Mouse (Mus musculus) C2C12 (cell line): ENCODE results near the gene Psip1. TPM values are rescaled to one million over a fixed set of nuclear protein-coding genes. Genes with fewer than 3 reads are reported as not detected.
"Not testable (repeated sequence)": the region's sequence is repeated elsewhere in the genome, so short reads cannot be mapped to it uniquely, and the experiment has no call there.

ENCODE experiments used
- H3K27me3 ChIP-seq: one replicate; pipeline ENCODE4 v1.6.1; 2011; ENCODE audit not compliant: control insufficient read depth, insufficient read depth, insufficient read length
- H3K36me3 ChIP-seq: one replicate; pipeline ENCODE4 v1.6.1; 2011; ENCODE audit not compliant: control insufficient read depth, insufficient read depth
- H3K4me3 ChIP-seq: one replicate; pipeline ENCODE4 v1.5.1; 2011; ENCODE audit warnings: mild to moderate bottlenecking, control low read depth; ENCODE audit not compliant: poor library complexity, insufficient read depth, severe bottlenecking
- H3K79me2 ChIP-seq: one replicate; pipeline ENCODE4 v1.6.1; 2011; ENCODE audit not compliant: control insufficient read depth, insufficient read depth
- H3K79me3 ChIP-seq: one replicate; pipeline ENCODE4 v1.6.1; 2011; ENCODE audit warnings: low read depth, control low read depth
- H3ac ChIP-seq: one replicate; pipeline ENCODE3; 2011; ENCODE audit warnings: low read depth; ENCODE audit not compliant: control insufficient read depth, insufficient read length
- CEBPB ChIP-seq: IDR thresholded peaks from one replicate; pipeline ENCODE4 v1.6.1; 2011; ENCODE audit warnings: low read depth, mild to moderate bottlenecking, control low read depth, moderate library complexity
- CTCF ChIP-seq: IDR thresholded peaks from one replicate; pipeline ENCODE4 v1.5.1; 2011; ENCODE audit not compliant: control insufficient read depth, insufficient read depth, insufficient read length
- FOSL1 ChIP-seq: IDR thresholded peaks from one replicate; pipeline ENCODE4 v1.8.0; 2011; ENCODE audit warnings: mild to moderate bottlenecking, low read length; ENCODE audit not compliant: poor library complexity, insufficient read depth, severe bottlenecking
- MAX ChIP-seq: IDR thresholded peaks from one replicate; pipeline ENCODE4 v1.6.1; 2011; ENCODE audit warnings: mild to moderate bottlenecking, control low read depth
- MYOD1 ChIP-seq: IDR thresholded peaks from one replicate; pipeline ENCODE4 v1.6.1; 2011; ENCODE audit warnings: low read depth; ENCODE audit not compliant: control insufficient read depth, insufficient read length
- MYOG ChIP-seq: IDR thresholded peaks from one replicate; pipeline ENCODE4 v1.6.1; 2011; ENCODE audit not compliant: control insufficient read depth, insufficient read length; ENCODE audit errors: extremely low read depth
- USF1 ChIP-seq: IDR thresholded peaks from one replicate; pipeline ENCODE4 v1.6.1; 2011; ENCODE audit warnings: low read depth, mild to moderate bottlenecking, control low read depth, moderate library complexity
- polyA plus RNA-seq: library from polyadenylated mRNA; unstranded; fragments of >200 nt; fragmentation: generic; extraction: Trizol; gene quantifications from one replicate; pipeline ENCODE4 v1.2.1, GENCODE M21; 2012; ENCODE audit warnings: missing spikeins

Psip1 gene
- polyA plus RNA-seq, 1 experiment: 34.0 TPM

DNA sequence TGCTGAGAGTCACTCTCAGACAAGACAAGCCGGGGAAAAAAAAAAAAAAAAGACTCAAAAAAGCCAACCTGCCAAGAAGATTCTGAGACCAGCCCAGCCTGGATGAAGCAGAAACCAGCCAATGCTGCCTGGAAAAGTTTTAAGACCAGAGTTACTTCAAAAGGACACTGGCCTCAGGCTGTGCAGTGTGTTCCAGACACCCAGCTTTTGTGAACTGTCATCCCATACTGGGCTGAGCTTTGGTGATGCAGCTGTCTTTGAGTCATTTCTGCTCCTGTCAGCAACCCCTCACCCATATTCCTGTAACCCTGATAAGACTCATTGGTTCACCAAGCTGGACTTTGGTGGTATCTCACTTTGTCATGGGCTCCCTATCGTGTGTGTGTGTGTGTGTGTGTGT is 26.4 kb upstream of the Psip1 start:
- Histone ChIP-seq H3K79me2 (no peaks in the 10 kb centered on the region), H3K27me3 (no peaks in the 10 kb centered on the region), H3ac (no peak overlapping the region), H3K4me3 (no peak overlapping the region), H3K36me3 (no peaks in the 10 kb centered on the region), H3K79me3 (no peaks in the 10 kb centered on the region)
- TF ChIP-seq CTCF (no peak), CEBPB (no peak), FOSL1 (no peak), MYOD1 (peak; percentile 36), USF1 (no peak), MAX (no peak)

DNA sequence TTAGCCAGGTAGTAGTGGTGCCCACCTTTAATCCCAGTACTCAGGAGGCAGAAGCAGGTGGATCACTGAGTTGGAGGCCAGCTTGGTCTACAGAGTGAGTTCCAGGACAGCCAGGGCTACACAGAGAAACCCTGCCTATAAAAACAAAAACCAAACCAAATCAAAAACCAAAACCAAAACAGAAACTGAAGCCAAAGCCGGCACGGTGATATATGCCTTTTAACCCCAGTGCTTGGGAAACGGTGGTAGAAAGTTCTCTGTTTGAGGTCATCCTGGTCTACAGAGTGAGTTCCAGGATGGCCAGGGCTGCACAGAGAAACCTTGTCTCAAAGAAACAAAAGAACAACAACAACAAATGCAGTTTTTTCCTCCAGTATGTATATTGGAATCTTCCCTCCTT is 26.0 kb upstream of the Psip1 start:
- no peak overlapping the region for H3ac ChIP-seq
- no peaks in the 10 kb centered on the region for H3K79me3 ChIP-seq
- no peak overlapping the region for H3K4me3 ChIP-seq
- no peaks in the 10 kb centered on the region for H3K27me3 ChIP-seq
- no peaks in the 10 kb centered on the region for H3K36me3 ChIP-seq
- no peaks in the 10 kb centered on the region for H3K79me2 ChIP-seq
- TF ChIP-seq MYOG: no peak
- TF ChIP-seq CEBPB: no peak
- no peak for TF ChIP-seq MAX
- TF ChIP-seq MYOD1: no peak
- no peak for TF ChIP-seq USF1
- TF ChIP-seq CTCF: no peak
- TF ChIP-seq FOSL1: no peak

DNA sequence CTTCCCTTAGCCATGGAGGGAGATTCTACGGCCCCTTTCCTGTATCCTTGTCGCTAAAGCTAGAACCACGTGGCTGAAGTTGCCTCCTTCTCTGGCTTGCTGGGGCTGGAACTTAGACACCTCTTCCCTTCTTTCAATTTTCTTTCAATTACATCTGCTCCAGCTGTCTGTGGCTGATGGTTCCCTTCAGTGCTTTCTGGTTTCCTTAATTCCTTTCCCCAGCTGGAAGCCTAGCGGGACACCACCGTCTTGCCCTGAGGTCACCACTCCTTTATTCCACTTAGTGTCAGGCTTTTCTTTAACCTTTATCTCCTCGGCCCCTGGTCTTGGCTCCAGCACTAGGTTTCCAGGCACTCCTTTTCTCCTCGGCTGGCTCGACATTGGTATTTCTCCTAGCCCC is 24.8 kb upstream of the Psip1 start:
- H3K79me3 ChIP-seq: no peaks in the 10 kb centered on the region
- H3K27me3 ChIP-seq: no peaks in the 10 kb centered on the region
- no peak for TF ChIP-seq CEBPB
- TF ChIP-seq MYOD1: no peak
- TF ChIP-seq CTCF: no peak
- no peak for TF ChIP-seq FOSL1
- no peaks in the 10 kb centered on the region for H3K79me2 ChIP-seq
- H3K36me3 ChIP-seq: no peaks in the 10 kb centered on the region
- no peak overlapping the region for H3ac ChIP-seq
- no peak overlapping the region for H3K4me3 ChIP-seq

DNA sequence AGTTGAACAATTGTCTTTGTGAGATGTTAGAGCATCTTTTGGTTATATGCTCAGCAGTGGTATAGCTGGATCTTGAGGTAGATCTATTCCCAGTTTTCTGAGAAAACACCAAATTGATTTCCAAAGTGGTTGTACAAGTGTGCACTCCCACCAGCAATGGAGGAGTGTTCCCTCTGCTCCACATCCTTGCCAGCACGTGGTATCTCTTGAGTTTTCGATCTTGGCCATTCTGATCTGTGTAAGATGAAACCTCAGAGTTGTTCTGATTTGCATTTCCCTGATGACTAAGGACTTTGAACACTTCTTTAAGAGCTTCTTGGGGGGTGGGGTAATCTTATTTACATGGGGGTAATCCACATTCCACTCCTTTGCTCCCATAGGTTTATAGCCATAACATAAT is 23.3 kb upstream of the Psip1 start:
- Histone ChIP-seq H3K4me3 (no peak overlapping the region), H3K79me2 (no peaks in the 10 kb centered on the region), H3K27me3 (no peaks in the 10 kb centered on the region), H3K79me3 (no peaks in the 10 kb centered on the region), H3ac (no peak overlapping the region), H3K36me3 (no peaks in the 10 kb centered on the region)
- TF ChIP-seq CEBPB: no peak
- peak; percentile 26 for TF ChIP-seq USF1

DNA sequence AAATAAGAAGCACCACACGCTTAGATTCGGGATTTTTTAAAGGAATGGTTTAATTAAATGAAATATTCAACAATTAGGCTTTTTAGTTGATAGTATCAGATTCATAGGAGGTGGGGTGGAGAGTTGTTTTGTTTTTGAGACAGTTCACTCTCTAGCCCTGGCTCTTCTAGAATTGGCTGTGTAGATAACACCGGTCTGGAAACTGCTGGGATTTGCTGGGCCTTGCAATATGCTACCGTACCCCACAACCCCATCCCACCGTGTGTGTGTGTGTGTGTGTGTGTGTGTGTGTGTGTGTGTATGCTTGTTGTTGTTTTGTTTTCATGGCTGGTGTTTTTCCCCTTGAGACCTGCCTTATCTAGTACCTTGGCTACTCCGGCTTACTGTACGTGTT is 14.8 kb upstream of the Psip1 start:
- Histone ChIP-seq H3K27me3 (no peaks in the 10 kb centered on the region), H3ac (no peak overlapping the region), H3K79me3 (no peaks in the 10 kb centered on the region), H3K36me3 (no peaks in the 10 kb centered on the region), H3K4me3 (no peak overlapping the region), H3K79me2 (no peaks in the 10 kb centered on the region)
- TF ChIP-seq MAX: no peak
- no peak for TF ChIP-seq CEBPB
- TF ChIP-seq FOSL1: no peak
- TF ChIP-seq USF1: no peak
- no peak for TF ChIP-seq MYOD1

DNA sequence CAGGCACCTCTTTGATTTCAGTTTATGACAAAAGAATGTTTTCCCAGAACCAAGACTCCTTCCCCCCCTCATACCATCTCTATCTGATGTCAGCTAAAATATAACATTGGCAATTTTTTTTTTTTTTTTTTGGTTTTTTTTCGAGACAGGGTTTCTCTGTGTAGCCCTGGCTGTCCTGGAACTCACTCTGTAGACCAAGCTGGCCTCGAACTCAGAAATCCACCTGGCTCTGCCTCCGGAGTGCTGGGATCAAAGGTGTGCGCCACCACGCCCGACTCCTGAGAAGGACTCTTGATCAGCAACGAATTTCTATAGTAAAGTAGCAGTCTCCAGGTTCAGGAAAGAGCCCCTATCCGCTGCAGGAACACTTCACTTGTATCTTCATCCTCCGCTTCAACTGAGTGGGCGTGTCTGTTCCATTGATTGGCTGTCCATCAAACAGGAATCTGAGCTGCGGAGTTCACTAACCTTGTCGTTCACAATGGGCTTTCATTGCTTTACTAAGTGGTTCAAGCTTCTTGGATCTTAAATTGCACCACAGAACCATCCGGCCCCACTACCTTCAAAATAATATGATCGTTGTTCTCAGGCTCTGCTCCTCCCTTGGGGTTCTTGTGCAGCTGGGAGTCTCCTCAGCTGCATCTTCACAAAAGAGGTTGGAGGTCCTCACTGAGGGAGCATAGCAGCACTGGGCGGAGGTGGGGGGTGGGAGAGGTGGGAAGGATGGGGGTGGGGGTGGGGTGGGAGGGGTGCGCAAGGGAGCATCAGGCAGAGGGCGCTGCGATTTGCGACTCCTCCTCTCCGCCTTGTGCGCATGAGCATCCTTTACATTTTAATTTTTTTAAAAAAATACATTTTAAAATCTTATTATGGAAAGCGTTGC is 14.1 kb upstream of the Psip1 start:
- H3K79me2 ChIP-seq: no peaks in the 10 kb centered on the region
- no peaks in the 10 kb centered on the region for H3K36me3 ChIP-seq
- no peaks in the 10 kb centered on the region for H3K27me3 ChIP-seq

DNA sequence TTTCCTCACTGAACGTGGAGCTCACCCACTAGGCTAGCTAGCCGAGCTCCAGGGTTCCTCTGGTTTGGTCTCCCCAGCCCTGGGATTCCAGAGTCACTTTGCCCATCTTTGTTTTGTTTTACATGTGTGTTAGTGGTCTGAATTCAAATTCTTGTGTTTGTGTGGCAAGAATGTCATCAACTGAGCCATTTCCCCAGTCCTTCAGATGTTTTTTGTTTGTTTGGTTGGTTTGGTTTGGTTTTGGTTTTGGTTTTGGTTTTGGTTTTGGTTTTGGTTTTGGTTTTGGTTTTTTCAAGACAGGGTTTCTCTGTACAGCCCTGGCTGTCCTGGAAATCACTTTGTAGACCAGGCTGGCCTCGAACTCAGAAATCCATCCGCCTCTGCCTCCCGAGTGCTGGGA is 10.8 kb upstream of the Psip1 start:
- not testable (repeated sequence) for H3K79me3 ChIP-seq, H3K4me3 ChIP-seq, H3K79me2 ChIP-seq, H3K36me3 ChIP-seq, H3ac ChIP-seq, H3K27me3 ChIP-seq

More for the DNA sequence above, 14.1 kb upstream of the Psip1 start:
- H3K4me3 ChIP-seq: no peak overlapping the region
- TF ChIP-seq FOSL1: no peak
- no peak for TF ChIP-seq MYOG
- TF ChIP-seq USF1: no peak
- no peak for TF ChIP-seq CTCF
- no peak for TF ChIP-seq MYOD1
- TF ChIP-seq MAX: no peak
- TF ChIP-seq CEBPB: no peak
- H3ac ChIP-seq: no peak overlapping the region
- no peaks in the 10 kb centered on the region for H3K79me3 ChIP-seq
